Mouse (Mus musculus): Measurements from ENCODE around the gene Arhgap10. TPM values are rescaled to one million over a fixed set of nuclear protein-coding genes. Genes with fewer than 3 reads are reported as not detected.

The Arhgap10 gene
- polyA plus RNA-seq, 1 experiment from 2014 or later: 3.8 TPM

GRCm38 (mm10) chr8:77492356-77493058 lies 25.2 kb downstream of the Arhgap10 start:
- H3K4me3 ChIP-seq (ENCODE audit: low read depth, low read length): no peak overlapping the region
- no peaks in the 10 kb centered on the region for H3K4me1 ChIP-seq (ENCODE audit: control insufficient read depth, insufficient read depth, low read length)
- H3K27ac ChIP-seq (ENCODE audit: low read depth, low read length): no peak overlapping the region
- no peak overlapping the region for H3K4me2 ChIP-seq (ENCODE audit: low read depth, low read length)
- H3K9ac ChIP-seq (replicated peaks; ENCODE audit: low read depth, low read length): no peak overlapping the region
- 90% methylated on average over 5 of the region's 5 CpGs for WGBS
- H3K9me3 ChIP-seq (ENCODE audit: control insufficient read depth, low read length): no peaks in the 10 kb centered on the region
- no peak for ATAC-seq (ENCODE audit: low read depth)
- H3K36me3 ChIP-seq (ENCODE audit: control insufficient read depth, insufficient read depth, low read length): no peaks in the 10 kb centered on the region
- H3K27me3 ChIP-seq (ENCODE audit: control insufficient read depth, insufficient read depth, low read length): no peaks in the 10 kb centered on the region

- peak; percentile 41; the same call in 1 of the 2 replicates for ATAC-seq (ENCODE audit: low read depth)
- Histone ChIP-seq H3K9me3 (ENCODE audit: control insufficient read depth, low read length) (no peaks in the 10 kb centered on the region), H3K4me1 (ENCODE audit: control insufficient read depth, insufficient read depth, low read length) (no peaks in the 10 kb centered on the region), H3K4me2 (ENCODE audit: low read depth, low read length) (no peak overlapping the region), H3K27ac (ENCODE audit: low read depth, low read length) (no peak overlapping the region), H3K27me3 (ENCODE audit: control insufficient read depth, insufficient read depth, low read length) (no peaks in the 10 kb centered on the region), H3K9ac (replicated peaks; ENCODE audit: low read depth, low read length) (no peak overlapping the region), H3K36me3 (ENCODE audit: control insufficient read depth, insufficient read depth, low read length) (no peaks in the 10 kb centered on the region), H3K4me3 (ENCODE audit: low read depth, low read length) (no peak overlapping the region)
- WGBS: 96% methylated on average over 10 of the region's 10 CpGs
These were observed 26.4 kb downstream of the Arhgap10 start for GRCm38 (mm10) chr8:77491231-77491923.

- 62% methylated on average over 4 of the region's 4 CpGs for WGBS
- H3K9ac ChIP-seq (replicated peaks; ENCODE audit: low read depth, low read length): no peak overlapping the region
- no peak for ATAC-seq (ENCODE audit: low read depth)
- no peak overlapping the region for H3K27ac ChIP-seq (ENCODE audit: low read depth, low read length)
- H3K4me3 ChIP-seq (ENCODE audit: low read depth, low read length): no peak overlapping the region
- H3K4me1 ChIP-seq (ENCODE audit: control insufficient read depth, insufficient read depth, low read length): no peaks in the 10 kb centered on the region
- H3K9me3 ChIP-seq (ENCODE audit: control insufficient read depth, low read length): no peaks in the 10 kb centered on the region
- no peak overlapping the region for H3K4me2 ChIP-seq (ENCODE audit: low read depth, low read length)
- H3K36me3 ChIP-seq (ENCODE audit: control insufficient read depth, insufficient read depth, low read length): no peaks in the 10 kb centered on the region
- no peaks in the 10 kb centered on the region for H3K27me3 ChIP-seq (ENCODE audit: control insufficient read depth, insufficient read depth, low read length)
These were observed 27.5 kb downstream of the Arhgap10 start for GRCm38 (mm10) chr8:77490095-77490781.

- WGBS: 94% methylated on average over 6 of the region's 6 CpGs
- Histone ChIP-seq H3K4me1 (ENCODE audit: control insufficient read depth, insufficient read depth, low read length) (no peaks in the 10 kb centered on the region), H3K27me3 (ENCODE audit: control insufficient read depth, insufficient read depth, low read length) (no peaks in the 10 kb centered on the region), H3K4me2 (ENCODE audit: low read depth, low read length) (no peak overlapping the region), H3K36me3 (ENCODE audit: control insufficient read depth, insufficient read depth, low read length) (no peaks in the 10 kb centered on the region), H3K9me3 (ENCODE audit: control insufficient read depth, low read length) (no peaks in the 10 kb centered on the region), H3K4me3 (ENCODE audit: low read depth, low read length) (no peak overlapping the region), H3K27ac (ENCODE audit: low read depth, low read length) (no peak overlapping the region), H3K9ac (replicated peaks; ENCODE audit: low read depth, low read length) (no peak overlapping the region)
- no peak for ATAC-seq (ENCODE audit: low read depth)
These were observed 28.5 kb downstream of the Arhgap10 start for GRCm38 (mm10) chr8:77489235-77489634.

- Histone ChIP-seq H3K9ac (replicated peaks; ENCODE audit: low read depth, low read length) (no peak overlapping the region), H3K4me2 (ENCODE audit: low read depth, low read length) (no peak overlapping the region), H3K9me3 (ENCODE audit: control insufficient read depth, low read length) (no peaks in the 10 kb centered on the region), H3K27me3 (ENCODE audit: control insufficient read depth, insufficient read depth, low read length) (no peaks in the 10 kb centered on the region), H3K36me3 (ENCODE audit: control insufficient read depth, insufficient read depth, low read length) (no peaks in the 10 kb centered on the region), H3K4me1 (ENCODE audit: control insufficient read depth, insufficient read depth, low read length) (no peaks in the 10 kb centered on the region), H3K4me3 (ENCODE audit: low read depth, low read length) (no peak overlapping the region), H3K27ac (ENCODE audit: low read depth, low read length) (no peak overlapping the region)
- no peak for ATAC-seq (ENCODE audit: low read depth)
- WGBS: 68% methylated on average over 4 of the region's 4 CpGs
These were observed 29.5 kb downstream of the Arhgap10 start for GRCm38 (mm10) chr8:77488215-77488606.

GRCm38 (mm10) chr8:77487590-77488214 lies 30.1 kb downstream of the Arhgap10 start:
- Histone ChIP-seq H3K36me3 (ENCODE audit: control insufficient read depth, insufficient read depth, low read length) (no peaks in the 10 kb centered on the region), H3K4me1 (ENCODE audit: control insufficient read depth, insufficient read depth, low read length) (no peaks in the 10 kb centered on the region), H3K27me3 (ENCODE audit: control insufficient read depth, insufficient read depth, low read length) (no peaks in the 10 kb centered on the region), H3K9ac (replicated peaks; ENCODE audit: low read depth, low read length) (no peak overlapping the region), H3K4me3 (ENCODE audit: low read depth, low read length) (no peak overlapping the region), H3K27ac (ENCODE audit: low read depth, low read length) (no peak overlapping the region), H3K9me3 (ENCODE audit: control insufficient read depth, low read length) (no peaks in the 10 kb centered on the region), H3K4me2 (ENCODE audit: low read depth, low read length) (no peak overlapping the region)
- no peak for ATAC-seq (ENCODE audit: low read depth)
- 80% methylated on average over 10 of the region's 10 CpGs for WGBS

- no peaks in the 10 kb centered on the region for H3K27me3 ChIP-seq (ENCODE audit: control insufficient read depth, insufficient read depth, low read length)
- ATAC-seq (ENCODE audit: low read depth): no peak
- H3K9me3 ChIP-seq (ENCODE audit: control insufficient read depth, low read length): no peaks in the 10 kb centered on the region
- 90% methylated on average over 2 of the region's 2 CpGs for WGBS
- no peak overlapping the region for H3K4me3 ChIP-seq (ENCODE audit: low read depth, low read length)
- H3K36me3 ChIP-seq (ENCODE audit: control insufficient read depth, insufficient read depth, low read length): no peaks in the 10 kb centered on the region
- H3K9ac ChIP-seq (replicated peaks; ENCODE audit: low read depth, low read length): no peak overlapping the region
- H3K4me2 ChIP-seq (ENCODE audit: low read depth, low read length): no peak overlapping the region
- no peaks in the 10 kb centered on the region for H3K4me1 ChIP-seq (ENCODE audit: control insufficient read depth, insufficient read depth, low read length)
- H3K27ac ChIP-seq (ENCODE audit: low read depth, low read length): no peak overlapping the region
These were observed 31.0 kb downstream of the Arhgap10 start for GRCm38 (mm10) chr8:77486749-77487148.

GRCm38 (mm10) chr8:77484817-77485216 lies 32.9 kb downstream of the Arhgap10 start:
- no peak overlapping the region for H3K27ac ChIP-seq (ENCODE audit: low read depth, low read length)
- H3K4me1 ChIP-seq (ENCODE audit: control insufficient read depth, insufficient read depth, low read length): no peaks in the 10 kb centered on the region
- no peaks in the 10 kb centered on the region for H3K27me3 ChIP-seq (ENCODE audit: control insufficient read depth, insufficient read depth, low read length)
- 71% methylated on average over 5 of the region's 5 CpGs for WGBS
- H3K9me3 ChIP-seq (ENCODE audit: control insufficient read depth, low read length): no peaks in the 10 kb centered on the region
- no peak overlapping the region for H3K4me3 ChIP-seq (ENCODE audit: low read depth, low read length)
- H3K9ac ChIP-seq (replicated peaks; ENCODE audit: low read depth, low read length): no peak overlapping the region
- H3K4me2 ChIP-seq (ENCODE audit: low read depth, low read length): no peak overlapping the region
- no peak for ATAC-seq (ENCODE audit: low read depth)
- H3K36me3 ChIP-seq (ENCODE audit: control insufficient read depth, insufficient read depth, low read length): no peaks in the 10 kb centered on the region

- WGBS: 67% methylated on average over 7 of the region's 7 CpGs
- Histone ChIP-seq H3K27me3 (ENCODE audit: control insufficient read depth, insufficient read depth, low read length) (no peaks in the 10 kb centered on the region), H3K9ac (replicated peaks; ENCODE audit: low read depth, low read length) (no peak overlapping the region), H3K36me3 (ENCODE audit: control insufficient read depth, insufficient read depth, low read length) (no peaks in the 10 kb centered on the region), H3K4me2 (ENCODE audit: low read depth, low read length) (no peak overlapping the region), H3K4me3 (ENCODE audit: low read depth, low read length) (no peak overlapping the region), H3K4me1 (ENCODE audit: control insufficient read depth, insufficient read depth, low read length) (no peaks in the 10 kb centered on the region), H3K27ac (ENCODE audit: low read depth, low read length) (no peak overlapping the region), H3K9me3 (ENCODE audit: control insufficient read depth, low read length) (no peaks in the 10 kb centered on the region)
- ATAC-seq (ENCODE audit: low read depth): no peak
These were observed 33.5 kb downstream of the Arhgap10 start for GRCm38 (mm10) chr8:77484266-77484665.
